27 mouse cellular contexts compared by ENCODE assay signal in genomic region chr17:43934056-43934455, GRCm38 (mm10).
DNase-seq lines count a peak whose midpoint lies in the region; ATAC-seq and TF ChIP-seq lines count a peak whose summit lies in the region.
"Had no signal": no experiment of that assay in that cellular context is flagged by ENCODE, and none has a peak within 500 bp of the region (broad histone marks: within the 10 kb centered on the region; RNA-seq: fewer than 3 reads in every experiment).

No protein-coding gene starts in this region.

- whole genome bisulfite sequencing in forebrain, embryonic 14.5 days = 83% methylated on average over 9 of the region's 9 CpGs
- 59% methylated on average over 9 of the region's 9 CpGs for WGBS in forebrain, postnatal 0 days
- WGBS in hindbrain, embryonic 14.5 days = 50% methylated on average over 9 of the region's 9 CpGs
- 81% methylated on average over 9 of the region's 9 CpGs for WGBS in hindbrain, embryonic 11.5 days
- 67% methylated on average over 9 of the region's 9 CpGs for WGBS in midbrain, embryonic 13.5 days
- WGBS in midbrain, embryonic 14.5 days = 63% methylated on average over 9 of the region's 9 CpGs

- no peak overlapping the region for H3K4me3 ChIP-seq in forebrain, embryonic 14.5 days (ENCODE audit: low read depth, low read length)
- H3K4me3 ChIP-seq in forebrain, postnatal 0 days (ENCODE audit: low read depth, low read length) = no peak overlapping the region
- H3K4me3 ChIP-seq in hindbrain, embryonic 14.5 days (replicated peaks; ENCODE audit: low read length) = no peak overlapping the region
- H3K4me3 ChIP-seq in hindbrain, embryonic 11.5 days (ENCODE audit: low read depth, low read length) = no peak overlapping the region
- no peak overlapping the region for H3K4me3 ChIP-seq in midbrain, embryonic 13.5 days (replicated peaks)
- no peak overlapping the region for H3K4me3 ChIP-seq in midbrain, embryonic 14.5 days (replicated peaks; ENCODE audit: low read depth, low read length)
- H3K4me3 ChIP-seq: embryonic facial prominence, embryonic 12.5 days; limb, embryonic 12.5 days; liver, embryonic 15.5 days; myocyte; neural tube, embryonic 12.5 days had no signal

- no peaks in the 10 kb centered on the region for H3K36me3 ChIP-seq in forebrain, embryonic 14.5 days (ENCODE audit: control insufficient read depth, insufficient read depth, low read length)
- no peaks in the 10 kb centered on the region for H3K36me3 ChIP-seq in forebrain, postnatal 0 days (ENCODE audit: insufficient read depth)
- H3K36me3 ChIP-seq in hindbrain, embryonic 14.5 days (replicated peaks; ENCODE audit: control insufficient read depth, insufficient read depth) = no peaks in the 10 kb centered on the region
- no peaks in the 10 kb centered on the region for H3K36me3 ChIP-seq in hindbrain, embryonic 11.5 days (ENCODE audit: control insufficient read depth, insufficient read depth, low read length)
- H3K36me3 ChIP-seq in midbrain, embryonic 13.5 days = no peaks in the 10 kb centered on the region
- H3K36me3 ChIP-seq in midbrain, embryonic 14.5 days (ENCODE audit: control insufficient read depth, insufficient read depth, low read length) = no peaks in the 10 kb centered on the region
- H3K36me3 ChIP-seq: embryonic facial prominence, embryonic 12.5 days; G1E; limb, embryonic 12.5 days; liver, embryonic 15.5 days; neural tube, embryonic 12.5 days had no signal

- no peak overlapping the region for H3K4me2 ChIP-seq in forebrain, embryonic 14.5 days (ENCODE audit: low read length)
- no peak overlapping the region for H3K4me2 ChIP-seq in forebrain, postnatal 0 days (ENCODE audit: low read depth)
- H3K4me2 ChIP-seq in hindbrain, embryonic 14.5 days (replicated peaks) = no peak overlapping the region
- H3K4me2 ChIP-seq in hindbrain, embryonic 11.5 days (replicated peaks; ENCODE audit: low read depth, low read length) = no peak overlapping the region
- H3K4me2 ChIP-seq in midbrain, embryonic 13.5 days (replicated peaks) = no peak overlapping the region
- H3K4me2 ChIP-seq in midbrain, embryonic 14.5 days (ENCODE audit: low read length) = no peak overlapping the region
- H3K4me2 ChIP-seq: embryonic facial prominence, embryonic 12.5 days; limb, embryonic 12.5 days; liver, embryonic 15.5 days; lung, embryonic 14.5 days; neural tube, embryonic 12.5 days had no signal

- H3K27me3 ChIP-seq in forebrain, embryonic 14.5 days (replicated peaks; ENCODE audit: control insufficient read depth, insufficient read depth, low read length) = no peaks in the 10 kb centered on the region
- H3K27me3 ChIP-seq in forebrain, postnatal 0 days (ENCODE audit: insufficient read depth, low read length) = no peaks in the 10 kb centered on the region
- H3K27me3 ChIP-seq in hindbrain, embryonic 14.5 days (ENCODE audit: control insufficient read depth, insufficient read depth, low read length) = no peaks in the 10 kb centered on the region
- H3K27me3 ChIP-seq in hindbrain, embryonic 11.5 days (ENCODE audit: control insufficient read depth, insufficient read depth, low read length) = no peaks in the 10 kb centered on the region
- no peaks in the 10 kb centered on the region for H3K27me3 ChIP-seq in midbrain, embryonic 13.5 days
- H3K27me3 ChIP-seq in midbrain, embryonic 14.5 days (ENCODE audit: control insufficient read depth, insufficient read depth, low read length) = no peaks in the 10 kb centered on the region
- H3K27me3 ChIP-seq: embryonic facial prominence, embryonic 12.5 days; limb, embryonic 12.5 days; liver, embryonic 15.5 days; neural tube, embryonic 12.5 days; Patski had no signal

- no peak overlapping the region for H3K9ac ChIP-seq in forebrain, embryonic 14.5 days (ENCODE audit: low read length)
- no peak overlapping the region for H3K9ac ChIP-seq in forebrain, postnatal 0 days
- H3K9ac ChIP-seq in hindbrain, embryonic 14.5 days = no peak overlapping the region
- H3K9ac ChIP-seq in hindbrain, embryonic 11.5 days (ENCODE audit: low read depth, low read length) = no peak overlapping the region
- H3K9ac ChIP-seq in midbrain, embryonic 13.5 days (replicated peaks) = no peak overlapping the region
- H3K9ac ChIP-seq in midbrain, embryonic 14.5 days (replicated peaks; ENCODE audit: low read length) = no peak overlapping the region
- H3K9ac ChIP-seq: embryonic facial prominence, embryonic 12.5 days; limb, embryonic 12.5 days; liver, embryonic 15.5 days; lung, embryonic 14.5 days; neural tube, embryonic 12.5 days had no signal

- H3K4me1 ChIP-seq in forebrain, embryonic 14.5 days (ENCODE audit: control insufficient read depth, insufficient read depth, low read length) = no peaks in the 10 kb centered on the region
- no peaks in the 10 kb centered on the region for H3K4me1 ChIP-seq in forebrain, postnatal 0 days (ENCODE audit: insufficient read depth)
- no peaks in the 10 kb centered on the region for H3K4me1 ChIP-seq in hindbrain, embryonic 14.5 days (replicated peaks; ENCODE audit: control insufficient read depth, insufficient read depth, low read length)
- H3K4me1 ChIP-seq in hindbrain, embryonic 11.5 days (replicated peaks; ENCODE audit: control insufficient read depth, insufficient read depth, low read length) = no peaks in the 10 kb centered on the region
- H3K4me1 ChIP-seq in midbrain, embryonic 13.5 days (replicated peaks) = no peaks in the 10 kb centered on the region
- no peaks in the 10 kb centered on the region for H3K4me1 ChIP-seq in midbrain, embryonic 14.5 days (ENCODE audit: control insufficient read depth, insufficient read depth, low read length)
- H3K4me1 ChIP-seq: embryonic facial prominence, embryonic 12.5 days; limb, embryonic 12.5 days; liver, embryonic 15.5 days; neural tube, embryonic 12.5 days had no signal

- no peak for ATAC-seq in forebrain, embryonic 14.5 days
- no peak for ATAC-seq in forebrain, postnatal 0 days
- peak; percentile 43; the same call in 1 of the 2 replicates for ATAC-seq in hindbrain, embryonic 14.5 days (ENCODE audit: low FRiP score)
- ATAC-seq in hindbrain, embryonic 11.5 days (ENCODE audit: low FRiP score) = no peak
- ATAC-seq in midbrain, embryonic 13.5 days = 0 out of 2 replicates have a peak, but pooled peaks have one; percentile 30
- ATAC-seq in midbrain, embryonic 14.5 days (ENCODE audit: low FRiP score, low TSS enrichment) = no peak
- ATAC-seq: intestine, embryonic 16.5 days; Patski had no signal

- H3K27ac ChIP-seq in forebrain, embryonic 14.5 days (ENCODE audit: low read depth, low read length) = no peak overlapping the region
- no peak overlapping the region for H3K27ac ChIP-seq in forebrain, postnatal 0 days (ENCODE audit: low read depth, low read length)
- H3K27ac ChIP-seq in hindbrain, embryonic 14.5 days = no peak overlapping the region
- H3K27ac ChIP-seq in hindbrain, embryonic 11.5 days (ENCODE audit: low read depth, low read length) = no peak overlapping the region
- H3K27ac ChIP-seq in midbrain, embryonic 13.5 days = no peak overlapping the region
- H3K27ac ChIP-seq in midbrain, embryonic 14.5 days (replicated peaks; ENCODE audit: low read depth, low read length) = no peak overlapping the region
- H3K27ac ChIP-seq: embryonic facial prominence, embryonic 12.5 days; limb, embryonic 12.5 days; liver, embryonic 15.5 days; neural tube, embryonic 12.5 days had no signal

- peak; percentile 3 for DNase-seq in forebrain, embryonic 14.5 days (ENCODE audit: low spot score)
- DNase-seq in forebrain, postnatal 0 days = no peak
- no peak for DNase-seq in hindbrain, embryonic 14.5 days (ENCODE audit: low spot score)
- DNase-seq in hindbrain, embryonic 11.5 days (ENCODE audit: low spot score) = no peak
- no peak for DNase-seq in midbrain, embryonic 14.5 days
- peak; percentile 41 for DNase-seq in brain, adult 2 months (ENCODE audit: low read depth, low spot score)
- DNase-seq: adrenal gland, postnatal 10 days; cerebellum, adult 11-12 months; cerebellum, adult 9-11 months; embryo, embryonic 11 days; gastrocnemius, postnatal 14 days; heart, postnatal 14 days; kidney, adult 8-10 months; kidney, postnatal 10 days; lung, embryonic 14.5 days; lung, postnatal 14 days; thymus, adult 2 months; thymus, postnatal 36 days had no signal

- H3K9me3 ChIP-seq in forebrain, embryonic 14.5 days (replicated peaks; ENCODE audit: control insufficient read depth, low read length) = 0 out of 2 replicates have a peak, but pooled peaks cover 3% of the 10 kb centered on the region
- H3K9me3 ChIP-seq in forebrain, postnatal 0 days (ENCODE audit: low read length) = no peaks in the 10 kb centered on the region
- H3K9me3 ChIP-seq in hindbrain, embryonic 14.5 days (ENCODE audit: control insufficient read depth, low read length) = 0 out of 2 replicates have a peak, but pooled peaks cover 4% of the 10 kb centered on the region
- H3K9me3 ChIP-seq in hindbrain, embryonic 11.5 days (ENCODE audit: control insufficient read depth, low read length) = no peaks in the 10 kb centered on the region
- H3K9me3 ChIP-seq in midbrain, embryonic 13.5 days = no peaks in the 10 kb centered on the region
- no peaks in the 10 kb centered on the region for H3K9me3 ChIP-seq in midbrain, embryonic 14.5 days (ENCODE audit: control insufficient read depth, low read length)
- H3K9me3 ChIP-seq: embryonic facial prominence, embryonic 12.5 days; liver, embryonic 15.5 days; neural tube, embryonic 12.5 days had no signal

- no peak for TF ChIP-seq CTCF in forebrain, postnatal 0 days (IDR thresholded peaks at IDR 0.05; ENCODE audit: low read depth)

Comparison
In these comparisons a context has a peak if more than half of its experiments do, and no peak if none do; other contexts are left out.
1. ATAC-seq: peak in hindbrain, embryonic 14.5 days (single experiment) and midbrain, embryonic 13.5 days (single experiment); none in forebrain, embryonic 14.5 days (single experiment), forebrain, postnatal 0 days (single experiment), hindbrain, embryonic 11.5 days (single experiment) and midbrain, embryonic 14.5 days (single experiment).
2. DNase-seq: peak in forebrain, embryonic 14.5 days (single experiment) and brain, adult 2 months (single experiment); none in forebrain, postnatal 0 days (single experiment), hindbrain, embryonic 14.5 days (single experiment), hindbrain, embryonic 11.5 days (single experiment) and midbrain, embryonic 14.5 days (single experiment).